Mouse (Mus musculus) heart, embryonic 14.5 days (tissue): ENCODE results near the gene Tmprss9. TPM values are rescaled to one million over a fixed set of nuclear protein-coding genes. Genes with fewer than 3 reads are reported as not detected.

Experiments used
- ATAC-seq: fragments of 200-750 bp; cut with Nextera tagmentation; 2 replicates; pipeline ENCODE4 v1.8.0; 2017; ENCODE audit warnings: low read depth, moderate TSS enrichment; ENCODE audit not compliant: insufficient number of reproducible peaks, insufficient read depth, low FRiP score
- H3K27ac ChIP-seq, 2 experiments: fragments of 200-500 bp in 1 of 2; fragments of 300-500 bp in 1 of 2; sonication (generic) in 1 of 2; replicated peaks in 1 of 2; 2 replicates each; pipeline ENCODE4 v1.5.1; 2012 to 2014; ENCODE audit warnings: low read depth in 2 of 2, low read length in 2 of 2, control low read depth in 1 of 2, mild to moderate bottlenecking in 1 of 2, mixed read lengths in 1 of 2; ENCODE audit not compliant: control insufficient read depth in 1 of 2, insufficient read depth in 1 of 2
- H3K27me3 ChIP-seq: fragments of 300-500 bp; sonication (generic); 2 replicates; pipeline ENCODE4 v1.6.1; 2014; ENCODE audit warnings: mild to moderate bottlenecking, low read length, control low read depth; ENCODE audit not compliant: control insufficient read depth, insufficient read depth
- H3K36me3 ChIP-seq: fragments of 300-500 bp; sonication (generic); 2 replicates; pipeline ENCODE4 v1.6.1; 2014; ENCODE audit warnings: mild to moderate bottlenecking, control low read depth, low read length, mixed read lengths; ENCODE audit not compliant: control insufficient read depth, insufficient read depth
- H3K4me1 ChIP-seq, 2 experiments: fragments of 200-500 bp in 1 of 2; fragments of 300-500 bp in 1 of 2; sonication (generic) in 1 of 2; 2 replicates each; pipeline ENCODE4 v1.6.1; 2012 to 2014; ENCODE audit warnings: low read length in 2 of 2, control low read depth in 1 of 2, mixed read lengths in 1 of 2; ENCODE audit not compliant: control insufficient read depth in 2 of 2, insufficient read depth in 2 of 2
- H3K4me2 ChIP-seq: fragments of 300-500 bp; sonication (generic); 2 replicates; pipeline ENCODE4 v1.6.1; 2014; ENCODE audit warnings: mild to moderate bottlenecking, low read length
- H3K4me3 ChIP-seq, 2 experiments: fragments of 200-500 bp in 1 of 2; fragments of 300-500 bp in 1 of 2; sonication (generic) in 1 of 2; 2 replicates each; pipeline ENCODE4 v1.5.1; 2012 to 2014; ENCODE audit warnings: low read length in 2 of 2, mild to moderate bottlenecking in 2 of 2, control low read depth in 1 of 2, low read depth in 1 of 2, moderate library complexity in 1 of 2; ENCODE audit not compliant: control insufficient read depth in 1 of 2, insufficient read depth in 1 of 2
- H3K9ac ChIP-seq: fragments of 300-500 bp; sonication (generic); 2 replicates; pipeline ENCODE4 v1.6.1; 2014; ENCODE audit warnings: mild to moderate bottlenecking, low read length
- H3K9me3 ChIP-seq: fragments of 300-500 bp; sonication (generic); 2 replicates; pipeline ENCODE4 v1.6.1; 2016; ENCODE audit warnings: low read length, control low read depth; ENCODE audit not compliant: control insufficient read depth
- WGBS: fragments of 180-500 bp; shearing (Covaris S2); extraction: QIAGEN DNeasy Blood & Tissue Kit; methylation state at CpG from one replicate; pipeline ENCODE4 v1.1.7; 2014; 5-methylcytosine and 5-hydroxymethylcytosine counted together
- polyA plus RNA-seq: library from polyadenylated mRNA; unstranded; fragments of >200 nt; fragmentation: Nextera tagmentation; extraction: Ambion mirVana; gene quantifications from 2 replicates; pipeline ENCODE4 v1.2.1, GENCODE M21; 2014

Tmprss9 gene
- polyA plus RNA-seq, 1 experiment from 2014 or later, result 0.05 TPM

DNA sequence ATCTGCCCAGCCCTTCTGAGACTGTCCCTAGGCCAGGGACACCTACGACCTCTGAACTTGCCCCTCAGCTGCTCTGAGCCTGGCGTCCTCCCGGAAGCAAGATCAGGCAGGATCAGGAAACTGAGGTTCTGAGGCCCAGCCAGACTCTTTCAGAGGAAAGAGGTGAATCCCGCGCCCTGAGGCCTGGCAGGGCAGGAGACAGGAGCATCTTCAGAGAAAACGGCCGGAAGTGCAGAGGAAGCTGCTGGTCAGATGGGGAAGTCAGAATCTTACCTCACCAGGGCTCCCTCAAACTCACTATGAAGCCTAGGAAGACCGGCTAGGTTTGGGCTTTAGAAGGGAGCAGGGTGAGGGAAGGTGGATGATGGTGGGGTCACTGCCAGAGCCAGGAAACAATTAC lies 71.3 kb downstream of the Tmprss9 start:
- H3K36me3 ChIP-seq, result no peaks in the 10 kb centered on the region
- H3K27ac ChIP-seq, result no peak overlapping the region
- H3K27me3 ChIP-seq, result no peaks in the 10 kb centered on the region
- no peak overlapping the region for H3K9ac ChIP-seq
- no peaks in the 10 kb centered on the region for H3K9me3 ChIP-seq
- H3K4me2 ChIP-seq, result no peak overlapping the region
- ATAC-seq, result no peak
- no peak overlapping the region for H3K4me3 ChIP-seq
- WGBS, result 61% methylated on average over 8 of the region's 8 CpGs
- H3K4me1 ChIP-seq, result peaks cover 59 to 69% of the 10 kb centered on the region in 2 experiments

DNA sequence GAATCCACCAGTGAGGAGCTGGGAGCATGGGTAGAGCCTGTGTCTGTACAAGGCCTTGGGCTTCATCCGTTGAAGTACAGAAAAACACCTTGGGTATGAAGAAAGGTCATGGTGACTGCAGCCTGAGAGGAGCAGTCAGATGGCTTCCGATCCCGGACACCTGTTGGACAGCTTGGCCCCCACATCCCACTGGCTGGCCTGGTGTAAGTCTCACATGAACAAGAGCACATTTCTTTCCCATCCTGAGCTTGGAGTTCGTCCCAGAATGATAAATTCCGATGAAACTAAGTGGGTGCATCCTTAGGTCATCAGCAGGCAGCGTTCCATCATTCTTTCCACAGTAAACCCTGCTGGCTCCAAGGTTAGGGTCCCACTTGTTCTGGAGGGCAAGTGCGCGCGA lies 72.1 kb downstream of the Tmprss9 start:
- Histone ChIP-seq H3K9ac (0 out of 2 replicates have a peak overlapping the region, but pooled peaks have one; percentile 22), H3K4me2 (no peak overlapping the region), H3K9me3 (no peaks in the 10 kb centered on the region), H3K4me3 (no peak overlapping the region), H3K27me3 (no peaks in the 10 kb centered on the region), H3K27ac (peak overlapping the region in 1 of 2 experiments; percentile 25; a peak in 1 of 4 replicates), H3K36me3 (no peaks in the 10 kb centered on the region), H3K4me1 (peaks cover 59 to 68% of the 10 kb centered on the region in 2 experiments)
- WGBS, result 62% methylated on average over 9 of the region's 9 CpGs
- no peak for ATAC-seq

DNA sequence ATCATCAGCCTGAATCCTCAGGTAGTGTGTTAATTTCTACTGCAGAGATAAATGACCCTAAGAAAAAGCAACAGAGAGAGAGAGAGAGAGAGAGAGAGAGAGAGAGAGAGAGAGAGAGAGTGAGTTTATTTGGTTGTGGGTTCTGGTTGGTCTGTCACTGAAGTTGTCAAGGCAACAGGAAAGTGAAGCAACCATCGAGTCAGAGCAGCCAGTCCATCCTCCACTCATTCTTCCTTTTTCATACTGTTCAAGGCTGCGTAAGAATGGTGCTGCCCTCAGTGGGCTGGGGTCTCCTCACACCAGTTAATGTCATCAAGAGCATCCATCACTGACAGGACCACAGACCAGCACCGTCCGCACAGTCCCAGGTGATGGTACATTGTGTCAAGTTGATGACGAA lies 72.6 kb downstream of the Tmprss9 start:
- Histone ChIP-seq H3K36me3 (no peaks in the 10 kb centered on the region), H3K9ac (no peak overlapping the region), H3K4me3 (no peak overlapping the region), H3K27me3 (no peaks in the 10 kb centered on the region), H3K27ac (no peak overlapping the region), H3K9me3 (no peaks in the 10 kb centered on the region), H3K4me1 (peaks cover 59 to 68% of the 10 kb centered on the region in 2 experiments), H3K4me2 (no peak overlapping the region)
- no peak for ATAC-seq
- 92% methylated on average over 5 of the region's 5 CpGs for WGBS

DNA sequence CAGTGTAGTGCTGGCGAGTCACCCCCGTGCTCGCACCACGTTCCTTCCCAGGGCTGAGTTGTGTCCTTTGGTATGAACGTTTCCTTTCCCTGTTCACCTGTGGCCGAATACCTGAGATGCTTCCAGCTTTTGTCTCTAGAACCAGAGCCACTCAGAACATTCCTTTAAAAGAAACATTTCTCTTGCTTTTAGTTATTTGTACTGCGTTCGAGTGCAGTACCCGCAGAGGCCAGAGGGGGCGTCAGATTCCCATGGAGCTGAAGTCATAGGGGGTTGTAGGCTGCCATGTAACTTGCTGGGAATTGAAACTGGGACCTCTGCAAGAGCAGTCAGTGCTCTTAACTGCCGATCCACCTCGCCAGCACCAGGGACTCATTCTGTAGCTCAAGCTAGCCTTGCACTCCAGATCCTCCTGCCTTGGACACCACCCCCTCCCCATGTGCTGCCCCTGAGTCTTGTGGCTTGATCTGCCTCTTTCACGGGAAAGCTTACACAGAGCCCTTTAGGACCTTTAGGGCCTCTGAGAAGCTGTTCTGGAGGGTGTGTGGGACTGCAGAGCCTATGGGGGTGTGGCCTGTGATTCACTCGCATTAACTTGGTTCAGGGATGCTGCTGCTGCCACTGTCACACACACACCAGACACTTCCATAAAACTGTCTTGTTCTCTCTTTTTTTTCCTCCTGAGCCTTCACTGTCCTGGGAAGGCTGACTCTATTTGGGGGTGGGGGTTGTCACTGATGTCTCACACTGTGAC lies 75.2 kb downstream of the Tmprss9 start:
- Histone ChIP-seq H3K36me3 (no peaks in the 10 kb centered on the region), H3K27ac (peak overlapping the region; percentile 55 to 70), H3K4me3 (no peak overlapping the region), H3K9me3 (no peaks in the 10 kb centered on the region), H3K9ac (0 out of 2 replicates have a peak overlapping the region, but pooled peaks have one; percentile 18), H3K4me2 (no peak overlapping the region), H3K27me3 (no peaks in the 10 kb centered on the region), H3K4me1 (peaks cover 40 to 44% of the 10 kb centered on the region in 2 experiments)
- no peak for ATAC-seq
- 61% methylated on average over 14 of the region's 14 CpGs for WGBS

DNA sequence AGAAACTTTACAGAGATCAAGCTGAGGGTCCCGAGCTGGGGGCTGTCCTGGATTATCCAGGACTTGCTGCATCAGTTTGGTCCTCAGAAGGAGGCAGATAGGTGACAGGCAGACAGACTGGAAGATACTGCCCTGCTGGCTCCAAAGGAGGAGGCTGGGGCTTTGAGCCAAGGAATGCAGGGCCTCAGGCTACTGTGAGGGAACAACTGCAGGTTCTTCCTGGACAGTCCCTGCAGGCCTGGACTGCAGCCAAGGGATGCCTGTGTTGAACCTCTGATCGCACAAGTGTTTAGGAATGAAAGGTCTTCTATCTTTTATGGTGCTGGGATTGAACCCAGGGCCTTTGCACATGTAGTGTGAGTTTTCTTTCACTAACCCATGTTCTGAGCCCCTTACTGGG lies 76.2 kb downstream of the Tmprss9 start:
- ATAC-seq, result peak; percentile 46; the same call in 1 of the 2 replicates
- Histone ChIP-seq H3K27ac (peak overlapping the region; percentile 55 to 70), H3K9me3 (no peaks in the 10 kb centered on the region), H3K4me3 (no peak overlapping the region), H3K4me2 (no peak overlapping the region), H3K4me1 (peaks cover 38 to 40% of the 10 kb centered on the region in 2 experiments), H3K27me3 (no peaks in the 10 kb centered on the region), H3K9ac (no peak overlapping the region), H3K36me3 (no peaks in the 10 kb centered on the region)
- WGBS, result 2% methylated on average over 2 of the region's 2 CpGs

DNA sequence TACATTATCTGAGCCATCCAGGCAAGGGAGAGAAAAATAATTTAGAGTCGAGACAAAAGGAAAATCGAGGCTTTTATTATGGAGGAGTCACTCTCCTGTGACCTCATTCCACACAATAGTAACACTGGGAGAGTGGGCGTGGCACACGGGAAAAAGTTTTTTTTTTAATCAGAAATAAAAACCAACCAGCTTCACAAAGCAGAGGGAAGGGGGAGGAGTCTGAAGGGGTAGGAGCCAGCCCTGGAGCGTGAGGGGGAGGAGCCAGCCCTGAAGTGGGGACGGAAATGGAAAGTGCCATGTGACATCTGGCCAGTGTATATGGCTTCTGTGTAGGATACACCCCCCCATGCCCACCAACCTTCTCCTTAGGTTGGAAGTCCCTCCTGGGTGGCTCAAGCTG lies 76.9 kb downstream of the Tmprss9 start:
- peaks cover 33% of the 10 kb centered on the region in 2 experiments for H3K4me1 ChIP-seq
- H3K27ac ChIP-seq, result peak overlapping the region; percentile 55 to 70; a peak in 3 of 4 replicates
- H3K4me2 ChIP-seq, result no peak overlapping the region
- H3K36me3 ChIP-seq, result no peaks in the 10 kb centered on the region
- peak; percentile 42 for ATAC-seq
- H3K4me3 ChIP-seq, result no peak overlapping the region
- no peaks in the 10 kb centered on the region for H3K27me3 ChIP-seq
- WGBS, result 27% methylated on average over 6 of the region's 6 CpGs
- no peaks in the 10 kb centered on the region for H3K9me3 ChIP-seq
- no peak overlapping the region for H3K9ac ChIP-seq

DNA sequence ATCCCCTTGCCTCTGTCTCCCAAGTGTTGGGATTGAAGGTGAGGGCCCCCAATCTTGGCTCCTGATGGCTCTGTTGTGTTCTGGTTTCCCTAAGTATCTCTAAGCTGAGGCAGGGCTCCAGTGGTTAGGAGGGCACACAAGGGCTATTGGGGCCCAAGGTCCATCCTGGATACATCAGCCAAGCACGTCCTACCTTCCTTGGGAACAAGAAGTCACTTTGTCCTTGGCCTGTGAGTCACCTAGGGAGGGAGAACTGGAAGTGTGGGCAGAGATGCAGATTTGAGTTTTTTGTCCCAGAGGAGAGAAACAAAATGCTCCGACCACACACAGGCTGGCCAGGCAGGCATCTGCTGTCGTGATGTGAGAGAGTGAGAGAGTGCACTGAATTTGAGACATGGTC lies 77.4 kb downstream of the Tmprss9 start:
- Histone ChIP-seq H3K4me2 (no peak overlapping the region), H3K9ac (no peak overlapping the region), H3K9me3 (no peaks in the 10 kb centered on the region), H3K27me3 (no peaks in the 10 kb centered on the region), H3K4me3 (no peak overlapping the region), H3K4me1 (peaks cover 28% of the 10 kb centered on the region in 2 experiments), H3K27ac (no peak overlapping the region), H3K36me3 (no peaks in the 10 kb centered on the region)
- 68% methylated on average over 3 of the region's 3 CpGs for WGBS
- ATAC-seq, result no peak
